Mouse (Mus musculus) thymus, postnatal 0 days (tissue): ENCODE data around the gene Nfkbid. TPM values are rescaled to one million over a fixed set of nuclear protein-coding genes. Genes with fewer than 3 reads are reported as not detected.
A peak's percentile ranks its signal among the peaks of the same experiment; 100 is the strongest.

Experiments used
- DNase-seq: peaks from one replicate; pipeline ENCODE4 v3.0.0-alpha.2; 2015; ENCODE audit warnings: low spot score
- polyA plus RNA-seq: library from polyadenylated mRNA; unstranded; fragments of >200 nt; fragmentation: Nextera tagmentation; extraction: Ambion mirVana; gene quantifications from 2 replicates; pipeline ENCODE4 v1.2.1, GENCODE M21; 2015

Gene Nfkbid
- 20.2 and 20.3 TPM in 2 replicates for polyA plus RNA-seq

DNA sequence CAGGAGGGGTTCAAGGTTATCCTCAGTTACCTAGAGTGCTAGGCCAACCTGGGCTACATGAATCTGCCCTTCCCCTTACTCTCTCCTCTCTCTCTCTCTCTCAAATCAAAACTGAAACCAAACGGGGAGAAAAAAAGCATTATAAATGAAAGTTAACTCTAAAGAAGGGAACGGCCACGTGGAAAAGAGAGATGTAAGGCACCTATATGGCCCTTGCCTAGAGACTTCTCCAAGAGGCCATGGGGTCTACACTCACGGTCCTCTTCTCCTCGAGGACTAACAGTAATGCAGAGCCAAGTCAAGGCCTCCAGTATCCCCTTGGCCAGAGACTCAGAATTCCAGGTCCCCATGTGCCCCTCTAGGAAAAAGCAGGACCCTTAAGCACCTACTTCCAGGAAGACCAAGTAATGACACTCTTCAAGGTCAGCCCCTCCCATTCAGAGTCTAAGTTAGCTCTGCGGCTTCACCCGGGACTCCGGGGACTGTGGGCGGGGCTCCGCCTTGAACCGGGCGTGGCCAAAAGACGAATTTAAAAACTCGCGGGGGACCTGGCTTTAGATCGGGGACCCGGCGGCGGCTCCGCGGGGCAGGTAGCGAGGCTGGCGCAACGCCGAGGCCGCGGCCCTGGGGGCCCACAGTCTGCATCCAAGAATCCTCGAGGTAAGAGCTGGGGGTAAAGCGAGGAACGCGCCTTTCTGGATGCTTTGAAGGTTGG, at the start of gene Nfkbid:
Nfkbid (plus strand) TSS at position 558 of the 715 bp plus-strand sequence.
- DNase-seq: peak; percentile 92

DNA sequence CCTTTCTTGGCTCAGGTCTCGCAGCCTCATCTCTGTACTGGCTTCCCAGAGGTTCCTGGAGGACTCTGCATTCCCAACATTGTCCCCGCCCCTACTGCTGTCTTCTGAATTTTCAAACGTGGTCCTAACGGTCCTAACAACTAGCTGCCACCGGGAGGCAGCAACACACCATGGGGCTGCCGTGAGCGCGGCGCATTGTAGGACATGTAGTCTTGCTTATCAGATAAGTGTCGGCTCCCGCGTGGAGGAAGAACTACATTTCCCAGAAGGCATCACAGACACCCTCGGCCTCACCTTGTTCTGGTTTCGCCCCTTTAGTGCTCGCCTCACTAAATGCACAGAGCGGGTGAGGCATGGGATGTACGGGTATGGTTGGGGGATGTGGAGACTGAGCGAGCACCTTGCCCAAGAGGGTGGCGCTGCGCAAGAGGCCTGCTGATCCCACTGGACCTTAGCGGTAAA, 48.0 kb upstream of the Nfkbid start:
- peak; percentile 94 for DNase-seq

DNA sequence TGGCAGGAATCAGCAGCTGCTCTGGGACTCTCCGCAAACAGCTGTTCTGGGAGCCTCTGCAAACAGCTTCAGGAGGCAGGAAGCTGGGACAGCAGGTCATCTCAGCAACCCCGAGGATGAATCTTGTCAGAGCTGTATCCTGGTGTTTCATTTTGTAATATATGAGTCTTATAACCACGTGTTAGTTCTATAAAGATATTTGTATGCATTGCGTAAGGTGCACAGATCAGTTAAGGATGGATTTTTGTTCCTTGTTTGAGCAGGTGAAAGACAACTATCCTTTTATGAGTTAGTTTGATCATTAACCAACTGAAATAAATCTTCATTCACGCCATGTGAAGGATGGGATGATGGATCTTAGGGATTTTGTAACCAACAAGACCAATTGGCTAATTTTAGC, 41.5 kb upstream of the Nfkbid start:
- no peak for DNase-seq

DNA sequence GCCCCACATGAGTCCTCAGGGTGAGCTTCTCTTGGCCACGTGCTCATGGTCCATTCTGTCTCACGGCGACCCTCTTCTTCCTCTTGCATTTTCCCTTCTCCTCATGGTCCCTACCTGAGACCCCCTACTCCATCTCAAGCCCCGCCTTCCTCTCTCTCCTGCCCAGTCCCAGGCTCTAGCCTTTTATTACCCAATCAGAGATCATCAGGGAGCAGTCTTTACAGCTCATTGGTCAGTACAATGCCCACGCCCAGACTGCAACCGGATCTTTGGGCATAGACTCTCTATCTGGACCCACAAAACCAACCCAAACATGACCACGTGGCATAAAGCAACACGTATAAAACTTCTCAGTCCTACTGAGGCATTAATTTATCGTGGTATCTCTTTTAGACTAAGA, 37.4 kb upstream of the Nfkbid start:
- no peak for DNase-seq

DNA sequence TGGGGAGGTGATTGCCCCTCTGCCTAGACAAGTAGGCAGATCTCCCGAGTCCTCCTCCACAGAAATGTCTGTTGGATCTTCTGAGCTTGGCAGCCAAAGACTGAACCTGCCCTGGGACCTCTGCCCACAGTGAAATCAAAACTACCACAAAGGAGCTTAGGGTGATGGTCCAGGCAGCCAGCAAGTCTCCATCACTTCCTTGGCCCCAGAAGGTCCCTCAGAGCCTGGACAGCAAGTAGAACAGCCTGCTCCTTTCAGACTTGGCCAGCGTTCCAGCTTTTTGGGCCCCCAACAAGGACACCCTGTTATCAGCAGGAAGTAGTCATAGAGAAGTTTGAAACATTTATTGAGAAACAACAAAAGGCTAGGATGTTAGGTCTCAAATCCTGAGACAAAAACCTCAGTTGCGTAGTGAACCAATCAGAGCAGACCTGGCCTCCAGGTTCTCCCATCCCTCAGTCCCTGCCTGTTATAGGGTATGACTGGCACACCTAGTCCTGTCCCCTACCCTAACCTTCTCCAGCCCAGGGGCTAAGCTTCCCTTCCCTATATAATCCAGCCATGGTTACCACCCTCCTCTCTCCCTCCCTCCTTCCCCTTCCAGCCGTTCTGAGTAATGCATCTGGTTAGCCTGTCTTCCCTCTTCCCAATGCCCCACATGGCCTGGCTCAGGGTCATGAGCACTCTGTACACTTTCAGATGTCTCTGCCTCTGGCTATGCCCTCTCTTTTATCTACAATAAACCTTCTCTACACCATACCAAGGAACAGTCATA, 28.6 kb upstream of the Nfkbid start:
- no peak for DNase-seq

DNA sequence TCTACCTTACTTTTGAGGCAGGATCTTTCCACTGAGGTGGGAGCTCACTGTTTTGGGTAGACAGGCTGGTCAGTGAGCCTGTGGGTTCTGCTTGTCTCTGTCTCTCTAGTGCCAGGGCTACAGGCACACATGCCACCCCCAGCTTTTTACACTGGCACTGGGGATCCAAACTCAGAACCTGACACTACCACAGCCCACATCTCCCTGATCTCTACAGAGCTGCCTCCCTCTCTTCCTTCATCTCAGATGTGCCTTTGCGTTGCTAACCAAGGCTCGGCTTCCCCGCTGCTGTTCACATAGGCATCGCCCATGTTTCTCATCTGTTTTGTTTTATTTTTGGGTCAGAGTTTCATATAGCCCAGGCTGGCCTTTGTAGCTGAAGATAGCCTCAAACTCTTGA, 27.9 kb upstream of the Nfkbid start:
- DNase-seq: peak; percentile 42

DNA sequence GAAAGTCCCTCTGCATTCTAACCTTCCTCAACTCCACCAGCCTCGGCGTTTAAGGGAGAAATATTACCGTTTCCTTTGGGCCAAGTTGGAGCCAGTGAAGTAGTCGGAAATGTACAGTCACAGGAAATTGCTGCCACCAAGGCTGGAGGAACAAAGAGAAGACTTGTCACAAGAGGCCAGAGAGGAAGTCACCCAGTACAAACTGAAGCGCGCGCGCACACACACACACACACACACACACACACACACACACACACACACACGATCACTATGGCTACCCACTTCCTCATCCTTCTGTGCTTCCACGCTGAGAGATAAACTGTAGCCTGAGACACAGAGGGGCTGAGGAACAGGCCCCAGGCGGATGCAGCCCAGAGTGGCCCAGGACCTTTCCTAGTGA, 27.2 kb upstream of the Nfkbid start:
- DNase-seq: peak; percentile 88

DNA sequence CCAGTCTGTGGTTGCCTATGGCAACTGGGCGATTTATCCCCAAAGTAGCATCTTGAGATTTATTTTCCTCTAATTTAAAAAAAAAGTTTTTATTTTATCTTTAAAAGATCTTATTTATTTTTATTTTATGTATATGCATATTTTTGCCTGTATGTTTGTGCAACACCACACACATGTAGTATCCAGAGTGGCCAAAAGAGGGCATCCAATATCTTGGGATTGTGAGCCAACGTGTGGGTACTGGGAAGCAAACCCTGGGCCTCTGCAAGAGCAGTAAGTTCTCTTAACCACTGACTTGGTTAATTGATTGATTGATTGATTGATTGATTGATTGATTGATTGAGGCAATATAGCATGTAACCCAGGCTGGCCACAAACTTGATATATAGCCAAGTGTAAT, 26.7 kb upstream of the Nfkbid start:
- peak; percentile 55 for DNase-seq

DNA sequence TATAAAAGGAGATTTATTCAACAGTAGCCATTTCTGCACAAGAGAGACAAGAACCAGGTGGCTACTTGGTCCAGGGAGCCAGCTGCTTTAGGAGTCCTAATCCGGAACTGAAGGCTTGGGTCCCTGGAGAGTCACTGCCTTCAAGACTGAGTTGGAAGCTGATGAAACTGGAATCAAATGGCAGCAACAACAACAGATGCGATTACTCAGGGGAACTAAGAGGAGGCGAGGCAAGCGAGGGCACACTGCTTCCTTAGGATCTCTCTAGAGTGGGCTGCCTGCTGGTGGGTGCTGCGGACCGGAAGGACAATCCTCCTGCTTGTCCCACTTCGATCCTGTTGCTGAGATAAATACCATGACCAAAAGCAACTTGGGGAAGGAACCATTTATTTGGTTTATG, 21.9 kb upstream of the Nfkbid start:
- no peak for DNase-seq

DNA sequence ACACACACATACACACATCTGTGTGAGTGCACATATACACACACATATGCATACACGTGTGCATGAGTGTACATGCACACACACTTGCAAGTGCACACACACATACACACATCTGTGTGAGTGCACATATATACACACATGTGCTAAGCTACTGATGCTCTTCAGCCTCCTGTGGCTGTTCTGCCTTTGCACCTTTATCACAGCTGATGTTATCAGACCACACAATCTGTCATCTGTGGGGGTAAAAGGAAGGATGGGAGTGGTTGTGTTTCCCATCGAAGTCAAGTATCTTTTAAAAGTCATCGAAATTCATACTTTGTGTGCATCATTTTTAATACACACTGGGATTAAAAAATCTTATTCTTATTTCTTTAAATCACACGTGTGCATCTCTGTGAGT, 19.2 kb upstream of the Nfkbid start:
- DNase-seq: no peak

DNA sequence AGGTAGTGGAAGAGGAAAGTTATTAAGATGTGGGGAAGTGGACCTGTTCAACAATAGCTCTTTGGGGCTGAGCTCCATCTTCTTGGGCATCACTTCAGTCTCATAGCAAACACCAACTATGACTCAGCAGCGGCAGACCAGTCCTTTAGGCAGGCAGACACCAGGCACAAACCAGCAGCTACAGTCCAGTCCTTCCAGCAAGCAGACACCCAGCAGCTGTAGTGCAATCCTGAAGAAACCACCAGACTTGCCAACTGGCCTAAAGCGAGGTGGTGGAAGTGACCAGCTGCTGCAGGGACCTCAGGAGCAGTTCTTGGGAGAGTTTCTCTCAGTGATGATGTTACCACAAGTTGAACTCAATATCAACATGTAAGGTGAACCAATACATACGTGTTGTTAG, 12.9 kb upstream of the Nfkbid start:
- DNase-seq: no peak

DNA sequence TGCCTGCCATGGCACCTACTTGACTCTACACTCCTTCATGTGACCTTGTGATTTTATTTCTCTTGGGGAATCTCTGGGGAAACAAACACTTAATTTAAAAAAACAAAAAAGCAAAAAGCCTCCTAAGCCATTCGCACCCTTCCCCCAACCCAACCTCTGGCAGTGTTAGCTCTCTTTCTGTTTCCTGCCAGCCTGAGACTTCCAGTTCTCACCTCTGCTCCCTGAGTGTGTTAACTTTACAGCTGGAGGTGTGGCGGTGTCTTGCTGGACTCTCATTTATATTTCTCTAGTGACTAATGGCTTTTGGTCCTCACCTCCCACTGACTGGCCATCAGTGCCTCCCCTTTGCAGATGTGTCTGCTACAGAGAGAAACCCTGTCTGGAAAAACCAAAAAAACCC, 11.7 kb upstream of the Nfkbid start:
- no peak for DNase-seq

DNA sequence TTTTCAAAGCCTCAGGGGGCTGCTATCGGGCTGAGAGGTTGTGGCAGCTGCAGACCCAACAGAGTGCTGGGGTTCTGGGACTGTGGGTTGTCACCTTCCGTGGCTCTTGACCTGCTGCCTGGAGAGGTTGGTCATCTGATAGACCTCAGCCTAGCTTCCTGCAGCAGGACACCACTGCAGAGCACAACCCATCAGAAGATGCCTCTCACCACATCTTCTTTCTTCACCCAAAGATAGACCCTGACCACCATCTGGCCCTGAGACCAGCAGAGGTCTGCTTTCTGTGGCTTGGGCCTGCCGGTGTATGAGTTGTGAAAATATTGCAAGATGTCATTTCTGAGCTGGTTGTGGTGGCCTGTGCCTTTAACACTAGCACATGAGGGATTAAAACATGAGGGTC, 10.5 kb upstream of the Nfkbid start:
- DNase-seq: no peak

DNA sequence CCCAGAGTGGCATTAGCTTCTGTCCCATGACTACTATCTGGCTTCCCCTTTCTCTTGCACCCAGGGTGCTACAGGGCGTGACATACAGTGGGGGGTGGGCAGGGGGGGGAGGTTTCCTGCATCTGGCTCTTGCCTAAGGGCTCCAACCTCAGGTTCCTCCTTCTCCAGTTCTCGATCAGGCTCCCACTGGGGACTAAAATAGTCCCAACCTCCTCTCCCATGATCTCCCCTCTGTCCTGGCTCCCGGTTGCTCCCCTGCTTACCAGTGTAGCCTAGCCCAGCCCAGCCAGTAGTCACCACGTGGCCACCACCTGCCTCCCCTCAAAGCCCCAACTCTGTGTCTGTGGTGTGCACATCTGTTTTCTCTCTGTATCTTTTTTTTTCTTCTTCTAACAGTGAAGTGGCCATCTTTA, 8.8 kb upstream of the Nfkbid start:
- peak; percentile 31 for DNase-seq

DNA sequence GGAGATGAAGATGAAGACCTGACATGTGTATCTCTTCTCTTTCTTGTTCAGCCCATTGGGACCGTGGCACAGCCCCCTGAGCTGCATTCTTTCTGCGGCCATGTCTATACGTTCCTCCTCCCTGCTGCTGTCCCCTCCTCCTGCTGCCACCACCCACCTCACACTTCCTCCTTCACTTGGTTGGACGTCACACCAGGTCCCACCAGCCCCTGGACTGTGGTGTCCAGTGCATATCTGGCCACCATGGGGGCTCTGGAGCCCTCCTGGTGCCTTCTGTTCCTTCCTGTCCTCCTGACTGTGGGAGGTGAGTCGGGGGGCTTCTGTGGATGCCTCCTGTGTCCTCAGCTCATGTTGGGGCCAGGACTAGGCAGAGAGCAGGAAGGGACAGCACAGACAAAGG, 7.9 kb upstream of the Nfkbid start, which contains the start of gene Tyrobp:
Tyrobp (plus strand) TSS at position 165 of the 400 bp plus-strand sequence.
- DNase-seq: no peak

DNA sequence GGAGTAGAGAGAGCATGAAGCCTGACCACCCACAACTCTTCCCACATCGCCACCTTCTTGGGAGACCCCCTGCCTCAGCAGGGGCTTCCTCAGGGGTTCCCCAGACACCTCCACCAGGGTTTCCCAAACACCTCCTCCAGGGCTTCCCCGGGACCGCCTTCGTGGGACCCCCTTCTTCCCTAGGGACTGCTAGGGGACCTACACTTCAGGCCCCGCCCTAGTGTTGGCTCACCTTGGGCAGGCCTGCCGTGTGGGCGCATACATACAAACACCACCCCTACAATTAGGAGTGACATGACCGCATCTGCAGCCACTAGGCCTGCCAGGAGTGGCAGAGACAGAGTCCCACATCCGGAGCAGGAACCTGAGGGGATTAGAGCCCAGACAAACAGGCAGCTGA, 3.7 kb upstream of the Nfkbid start:
- DNase-seq: peak; percentile 59

DNA sequence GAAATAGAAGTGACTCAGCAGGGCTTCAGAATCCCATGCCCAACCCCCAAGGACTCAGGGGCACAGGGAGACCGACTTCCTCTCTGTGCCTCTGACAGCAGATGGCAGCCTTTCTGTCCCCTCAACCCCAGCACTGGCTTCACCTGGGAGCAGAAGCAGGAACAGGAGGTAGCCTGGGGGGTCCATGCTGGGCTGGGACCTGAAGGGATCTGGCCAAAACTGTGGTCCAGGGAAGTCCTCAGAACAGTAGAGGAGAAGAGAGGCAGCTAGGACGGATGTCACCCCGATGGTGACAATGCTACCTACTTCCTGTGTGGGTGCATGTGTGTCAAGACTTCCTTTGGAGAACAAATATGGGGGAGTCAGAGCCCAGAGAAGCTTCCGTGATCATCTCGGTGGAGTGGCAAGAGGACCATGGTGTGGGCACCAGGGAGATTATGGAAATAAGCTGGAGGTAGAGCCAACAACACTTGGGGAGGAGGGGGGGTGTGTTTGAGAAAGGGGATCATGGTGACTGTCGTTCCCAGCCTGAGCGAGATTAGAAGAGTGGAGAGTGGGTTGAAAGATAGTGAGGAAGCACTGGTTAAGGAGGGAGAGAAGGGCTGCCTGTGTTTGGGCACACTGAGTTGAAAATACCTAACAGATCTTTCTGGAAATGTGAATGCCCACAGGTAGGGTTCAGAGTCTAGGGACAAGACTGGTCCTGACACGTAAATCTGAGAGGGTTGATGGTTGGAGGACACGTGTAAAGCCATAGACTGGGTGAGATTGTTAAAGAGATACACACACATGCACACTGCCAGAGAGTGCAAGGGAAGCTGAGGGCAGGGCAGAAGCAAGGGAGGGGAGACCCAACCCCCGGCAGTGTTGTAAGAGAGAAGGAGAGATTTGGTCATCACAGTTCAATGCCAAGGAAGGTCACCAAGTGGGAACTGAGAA, 1.7 kb upstream of the Nfkbid start, which contains the start of gene Hcst:
Hcst (minus strand) TSS at position 294 of the 939 bp plus-strand sequence.
- DNase-seq: peak; percentile 73

DNA sequence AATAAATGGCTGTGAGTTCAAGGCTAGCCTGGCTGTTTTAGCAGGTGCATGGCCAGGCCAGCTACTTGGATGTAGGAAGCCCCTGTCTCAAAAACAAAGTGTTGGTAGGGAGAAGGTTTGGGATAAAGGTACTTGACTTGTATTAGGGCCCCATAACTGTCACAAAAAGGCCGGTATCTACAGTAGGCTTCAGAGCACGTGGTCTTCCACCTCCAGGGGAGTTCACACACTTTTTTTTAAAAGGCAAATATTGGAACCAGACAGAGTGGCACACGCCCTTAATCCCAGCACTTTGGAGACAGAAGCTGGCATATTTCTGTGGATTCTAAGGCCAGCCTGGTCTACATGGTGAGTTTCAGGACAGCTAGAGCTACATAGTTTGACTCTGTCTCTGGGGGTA, 859 bp upstream of the Nfkbid start:
- DNase-seq: no peak

DNA sequence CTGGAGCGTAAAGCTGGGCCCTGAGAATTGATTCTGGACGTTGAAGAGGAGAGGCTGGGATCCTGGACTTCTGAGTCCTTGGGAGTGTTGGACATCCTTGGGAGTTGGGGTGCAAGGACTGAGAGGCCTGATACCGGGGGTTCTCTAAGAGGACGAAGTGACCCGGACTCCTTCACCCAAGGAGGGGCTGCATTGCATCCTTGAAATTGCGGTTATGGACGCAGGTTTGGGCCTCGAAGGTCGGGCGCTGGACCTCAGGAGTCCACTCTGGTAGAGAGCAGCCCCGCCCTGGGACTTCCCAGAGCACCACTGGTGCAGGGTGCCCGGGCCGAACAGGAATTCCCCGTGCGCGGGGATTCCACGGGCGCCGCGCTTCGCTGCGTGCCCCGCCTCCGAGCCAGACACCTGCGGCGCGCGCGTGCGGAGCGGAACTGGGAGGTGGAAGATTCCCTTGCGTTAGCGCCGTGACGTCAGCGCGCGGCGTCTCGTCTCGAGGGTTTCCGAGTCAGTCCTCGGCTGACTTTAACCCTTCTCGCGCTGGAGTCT, 431 bp downstream of the Nfkbid start:
- peak; percentile 96 for DNase-seq

DNA sequence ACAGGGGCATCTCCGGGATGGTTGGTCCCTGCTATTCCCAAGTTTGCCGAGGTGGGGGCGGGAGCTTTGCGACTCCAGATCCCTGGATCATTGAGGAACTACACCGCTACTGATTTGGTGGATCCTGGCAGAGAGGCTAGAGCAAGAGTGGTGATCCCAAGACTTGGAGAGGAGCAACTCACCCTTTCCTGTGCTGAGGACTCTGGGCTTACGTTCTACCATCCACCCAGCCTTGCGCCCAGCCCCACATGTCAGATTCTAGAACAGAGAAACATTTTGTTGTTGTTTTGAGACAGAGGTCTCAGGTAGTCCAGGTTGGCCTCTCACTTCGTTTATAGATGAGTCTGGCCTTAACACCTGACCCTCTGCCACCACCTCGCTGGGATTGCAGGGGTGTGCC, 1.0 kb downstream of the Nfkbid start:
- peak; percentile 36 for DNase-seq

DNA sequence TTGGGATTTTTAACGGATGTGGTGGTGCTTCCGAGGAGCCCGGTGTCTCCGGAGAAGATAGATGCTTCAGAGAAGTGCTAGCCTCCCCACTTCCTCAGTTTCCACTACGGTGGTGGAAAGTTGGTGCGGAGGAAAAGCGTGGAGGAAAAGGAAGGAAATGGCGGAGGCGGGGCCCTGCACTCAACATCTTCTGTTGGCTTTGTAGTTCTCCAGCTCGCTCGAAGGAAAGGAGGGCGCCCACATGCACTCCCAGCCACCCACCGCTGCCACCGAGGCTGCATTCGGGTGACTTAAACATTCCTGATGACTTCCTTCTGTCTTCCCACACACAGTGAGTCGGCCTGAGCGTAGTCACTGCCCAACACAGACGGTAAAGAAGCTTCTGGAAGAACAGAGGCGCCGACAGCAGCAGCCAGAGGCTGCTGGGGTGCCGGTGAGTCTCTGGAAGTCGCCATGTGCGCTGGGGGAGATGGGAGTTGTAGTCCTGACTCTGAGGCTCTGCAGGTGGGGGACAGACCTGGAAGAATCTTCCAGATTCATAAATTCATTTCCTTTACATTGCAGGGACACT, 1.6 kb downstream of the Nfkbid start:
- DNase-seq: peak; percentile 57
